Mouse (Mus musculus): Measurements from ENCODE around the gene Anks1. TPM values are rescaled to one million over a fixed set of nuclear protein-coding genes. Genes with fewer than 3 reads are reported as not detected.

The Anks1 gene
- polyA plus RNA-seq, 1 experiment: 14.0 TPM

GRCm38 (mm10) chr17:28042299-28042771 is 133.2 kb downstream of the Anks1 start:
- Histone ChIP-seq H3K27ac (replicated peaks; ENCODE audit: low read depth, low read length) (no peak overlapping the region), H3K4me1 (ENCODE audit: control insufficient read depth, insufficient read depth, insufficient read length, low read length) (no peaks in the 10 kb centered on the region; the same call in 1 of the 2 replicates), H3K4me3 (ENCODE audit: insufficient read depth, low read depth, low read length) (no peak overlapping the region)

GRCm38 (mm10) chr17:28047017-28047416 is 137.9 kb downstream of the Anks1 start:
- no peak overlapping the region for H3K27ac ChIP-seq (replicated peaks; ENCODE audit: low read depth, low read length)
- no peak overlapping the region for H3K4me3 ChIP-seq (ENCODE audit: insufficient read depth, low read depth, low read length)
- H3K4me1 ChIP-seq (ENCODE audit: control insufficient read depth, insufficient read depth, insufficient read length, low read length): peaks cover 5% of the 10 kb centered on the region

GRCm38 (mm10) chr17:28047520-28047919 is 138.4 kb downstream of the Anks1 start:
- H3K4me1 ChIP-seq (ENCODE audit: control insufficient read depth, insufficient read depth, insufficient read length, low read length): peaks cover 5% of the 10 kb centered on the region
- no peak overlapping the region for H3K27ac ChIP-seq (replicated peaks; ENCODE audit: low read depth, low read length)
- no peak overlapping the region for H3K4me3 ChIP-seq (ENCODE audit: insufficient read depth, low read depth, low read length)

- Histone ChIP-seq H3K4me3 (ENCODE audit: insufficient read depth, low read depth, low read length) (no peak overlapping the region), H3K27ac (replicated peaks; ENCODE audit: low read depth, low read length) (no peak overlapping the region), H3K4me1 (ENCODE audit: control insufficient read depth, insufficient read depth, insufficient read length, low read length) (peaks cover 5% of the 10 kb centered on the region)
These were observed 139.3 kb downstream of the Anks1 start for GRCm38 (mm10) chr17:28048425-28048824.

GRCm38 (mm10) chr17:28050210-28050609 is 141.1 kb downstream of the Anks1 start:
- no peak overlapping the region for H3K4me3 ChIP-seq (ENCODE audit: insufficient read depth, low read depth, low read length)
- H3K27ac ChIP-seq (replicated peaks; ENCODE audit: low read depth, low read length): no peak overlapping the region
- peaks cover 5% of the 10 kb centered on the region for H3K4me1 ChIP-seq (ENCODE audit: control insufficient read depth, insufficient read depth, insufficient read length, low read length)

GRCm38 (mm10) chr17:28052293-28052863 is 143.3 kb downstream of the Anks1 start:
- H3K27ac ChIP-seq (replicated peaks; ENCODE audit: low read depth, low read length): no peak overlapping the region

GRCm38 (mm10) chr17:28058346-28058745 is 149.2 kb downstream of the Anks1 start:
- Histone ChIP-seq H3K27ac (replicated peaks; ENCODE audit: low read depth, low read length) (no peak overlapping the region), H3K4me3 (ENCODE audit: insufficient read depth, low read depth, low read length) (no peak overlapping the region), H3K4me1 (ENCODE audit: control insufficient read depth, insufficient read depth, insufficient read length, low read length) (no peaks in the 10 kb centered on the region; the same call in 1 of the 2 replicates)

More at GRCm38 (mm10) chr17:28052293-28052863, 143.3 kb downstream of the Anks1 start:
- H3K4me3 ChIP-seq (ENCODE audit: insufficient read depth, low read depth, low read length): no peak overlapping the region
- peaks cover 5% of the 10 kb centered on the region for H3K4me1 ChIP-seq (ENCODE audit: control insufficient read depth, insufficient read depth, insufficient read length, low read length)

- H3K4me3 ChIP-seq (ENCODE audit: insufficient read depth, low read depth, low read length): no peak overlapping the region
- H3K4me1 ChIP-seq (ENCODE audit: control insufficient read depth, insufficient read depth, insufficient read length, low read length): no peaks in the 10 kb centered on the region; the same call in 1 of the 2 replicates
These were observed 151.6 kb downstream of the Anks1 start for GRCm38 (mm10) chr17:28060681-28061080.

GRCm38 (mm10) chr17:28061472-28061871 is 152.4 kb downstream of the Anks1 start:
- Histone ChIP-seq H3K4me3 (ENCODE audit: insufficient read depth, low read depth, low read length) (no peak overlapping the region), H3K27ac (replicated peaks; ENCODE audit: low read depth, low read length) (no peak overlapping the region), H3K4me1 (ENCODE audit: control insufficient read depth, insufficient read depth, insufficient read length, low read length) (no peaks in the 10 kb centered on the region; the same call in 1 of the 2 replicates)

More at GRCm38 (mm10) chr17:28060681-28061080, 151.6 kb downstream of the Anks1 start:
- H3K27ac ChIP-seq (replicated peaks; ENCODE audit: low read depth, low read length): no peak overlapping the region

- no peak overlapping the region for H3K4me3 ChIP-seq (ENCODE audit: insufficient read depth, low read depth, low read length)
These were observed 153.6 kb downstream of the Anks1 start for GRCm38 (mm10) chr17:28062710-28063109.

GRCm38 (mm10) chr17:28063163-28063562 is 154.1 kb downstream of the Anks1 start:
- Histone ChIP-seq H3K27ac (replicated peaks; ENCODE audit: low read depth, low read length) (no peak overlapping the region), H3K4me3 (ENCODE audit: insufficient read depth, low read depth, low read length) (no peak overlapping the region), H3K4me1 (ENCODE audit: control insufficient read depth, insufficient read depth, insufficient read length, low read length) (no peaks in the 10 kb centered on the region)

More at GRCm38 (mm10) chr17:28062710-28063109, 153.6 kb downstream of the Anks1 start:
- H3K4me1 ChIP-seq (ENCODE audit: control insufficient read depth, insufficient read depth, insufficient read length, low read length): no peaks in the 10 kb centered on the region
- H3K27ac ChIP-seq (replicated peaks; ENCODE audit: low read depth, low read length): no peak overlapping the region

GRCm38 (mm10) chr17:28067303-28067702 is 158.2 kb downstream of the Anks1 start:
- Histone ChIP-seq H3K27ac (replicated peaks; ENCODE audit: low read depth, low read length) (no peak overlapping the region), H3K4me1 (ENCODE audit: control insufficient read depth, insufficient read depth, insufficient read length, low read length) (no peaks in the 10 kb centered on the region), H3K4me3 (ENCODE audit: insufficient read depth, low read depth, low read length) (no peak overlapping the region)

GRCm38 (mm10) chr17:28069446-28069845 is 160.3 kb downstream of the Anks1 start:
- Histone ChIP-seq H3K4me3 (ENCODE audit: insufficient read depth, low read depth, low read length) (no peak overlapping the region), H3K27ac (replicated peaks; ENCODE audit: low read depth, low read length) (no peak overlapping the region)

GRCm38 (mm10) chr17:28070256-28070655 is 161.2 kb downstream of the Anks1 start:
- no peaks in the 10 kb centered on the region for H3K4me1 ChIP-seq (ENCODE audit: control insufficient read depth, insufficient read depth, insufficient read length, low read length)
- H3K27ac ChIP-seq (replicated peaks; ENCODE audit: low read depth, low read length): no peak overlapping the region
- H3K4me3 ChIP-seq (ENCODE audit: insufficient read depth, low read depth, low read length): no peak overlapping the region

More at GRCm38 (mm10) chr17:28069446-28069845, 160.3 kb downstream of the Anks1 start:
- H3K4me1 ChIP-seq (ENCODE audit: control insufficient read depth, insufficient read depth, insufficient read length, low read length): no peaks in the 10 kb centered on the region

- Histone ChIP-seq H3K4me3 (ENCODE audit: insufficient read depth, low read depth, low read length) (no peak overlapping the region), H3K27ac (replicated peaks; ENCODE audit: low read depth, low read length) (no peak overlapping the region), H3K4me1 (ENCODE audit: control insufficient read depth, insufficient read depth, insufficient read length, low read length) (no peaks in the 10 kb centered on the region)
These were observed 163.6 kb downstream of the Anks1 start for GRCm38 (mm10) chr17:28072730-28073129.

GRCm38 (mm10) chr17:28074486-28074885 is 165.4 kb downstream of the Anks1 start:
- H3K27ac ChIP-seq (replicated peaks; ENCODE audit: low read depth, low read length): no peak overlapping the region
- H3K4me3 ChIP-seq (ENCODE audit: insufficient read depth, low read depth, low read length): no peak overlapping the region
- no peaks in the 10 kb centered on the region for H3K4me1 ChIP-seq (ENCODE audit: control insufficient read depth, insufficient read depth, insufficient read length, low read length)
